Mouse (Mus musculus) adipocyte (in vitro differentiated cells): Measurements from ENCODE around the gene Tsen54.

ENCODE experiments used
- DNase-seq: peaks from one replicate; pipeline ENCODE4 v3.0.0-alpha.2; 2016; ENCODE audit warnings: low spot score

Gene Tsen54

DNA sequence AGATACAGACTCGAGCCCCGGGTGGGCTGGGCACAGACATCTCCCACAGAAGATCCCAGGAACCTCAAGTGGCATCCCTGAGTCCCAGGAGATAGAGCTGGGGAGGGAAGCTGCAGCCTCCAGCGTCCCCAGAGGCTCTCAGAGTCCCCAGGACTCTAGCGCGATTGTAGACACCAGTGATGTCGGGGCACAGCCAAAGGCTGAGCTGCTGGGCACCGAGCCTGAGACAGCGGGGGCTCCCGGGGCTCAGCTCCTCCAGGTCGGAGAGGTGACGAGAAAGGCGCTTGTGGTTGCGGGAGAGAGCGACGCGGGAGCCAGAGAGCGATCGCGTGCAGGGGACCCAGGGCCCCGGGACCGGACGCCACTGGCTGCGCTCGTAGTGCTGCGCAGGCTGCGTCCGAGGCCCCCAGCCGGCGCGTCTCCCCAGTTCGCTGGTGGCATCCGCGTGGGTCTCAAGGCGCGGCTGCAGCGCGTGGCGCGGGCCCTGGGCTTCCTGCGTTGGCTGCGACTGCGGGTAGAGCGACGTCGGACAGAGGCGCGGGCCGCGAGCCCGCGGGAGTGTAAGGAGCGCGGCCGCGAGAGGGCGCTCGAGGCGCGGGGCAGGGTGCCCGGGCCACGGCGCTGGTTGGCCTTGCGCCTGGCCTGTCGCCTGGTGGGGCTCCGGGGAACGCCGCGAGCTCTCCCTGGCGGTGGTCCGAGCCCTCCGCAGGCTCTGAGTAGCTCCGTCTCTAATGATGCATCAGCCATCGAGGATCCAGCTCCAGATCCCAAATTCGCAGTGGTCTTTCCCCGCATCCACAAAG lies 44.8 kb downstream of the Tsen54 start:
- peak; percentile 23 for DNase-seq

DNA sequence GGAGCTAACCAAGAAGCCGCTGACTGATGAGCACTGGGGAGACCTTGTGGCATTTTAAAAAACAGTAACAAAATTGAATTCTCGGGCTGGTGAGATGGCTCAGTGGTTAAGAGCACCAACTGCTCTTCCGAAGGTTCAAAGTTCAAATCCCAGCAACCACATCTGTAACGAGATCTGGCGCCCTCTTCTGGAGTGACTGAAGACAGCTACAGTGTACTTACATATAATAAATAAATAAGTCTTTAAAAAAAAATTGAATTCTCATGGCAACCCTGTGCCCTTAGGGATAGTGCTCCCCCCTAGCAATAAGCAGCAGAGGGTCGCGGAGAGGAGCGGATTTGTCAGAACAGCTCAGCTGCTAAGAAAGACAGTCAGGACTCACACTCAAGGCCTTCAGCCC lies 49.4 kb downstream of the Tsen54 start:
- no peak for DNase-seq

DNA sequence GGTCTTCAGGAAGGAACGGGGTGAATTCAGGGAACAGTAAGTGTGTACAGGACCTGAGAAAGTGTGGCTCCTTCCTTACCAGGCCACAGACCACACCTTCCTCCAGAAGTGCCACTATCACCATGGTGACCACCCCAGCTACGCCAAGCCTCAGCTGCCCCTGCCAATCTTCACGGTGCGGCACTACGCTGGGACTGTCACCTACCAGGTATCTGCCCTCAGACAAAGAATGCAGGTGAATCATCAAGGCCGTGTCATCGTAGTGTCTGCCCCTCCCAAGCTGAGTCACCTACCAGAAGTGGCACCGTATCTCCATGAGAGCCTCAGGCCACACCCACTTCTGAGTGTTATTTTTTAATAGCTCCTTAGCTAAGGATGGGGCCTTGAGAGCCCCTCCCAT lies 54.9 kb downstream of the Tsen54 start:
- no peak for DNase-seq

DNA sequence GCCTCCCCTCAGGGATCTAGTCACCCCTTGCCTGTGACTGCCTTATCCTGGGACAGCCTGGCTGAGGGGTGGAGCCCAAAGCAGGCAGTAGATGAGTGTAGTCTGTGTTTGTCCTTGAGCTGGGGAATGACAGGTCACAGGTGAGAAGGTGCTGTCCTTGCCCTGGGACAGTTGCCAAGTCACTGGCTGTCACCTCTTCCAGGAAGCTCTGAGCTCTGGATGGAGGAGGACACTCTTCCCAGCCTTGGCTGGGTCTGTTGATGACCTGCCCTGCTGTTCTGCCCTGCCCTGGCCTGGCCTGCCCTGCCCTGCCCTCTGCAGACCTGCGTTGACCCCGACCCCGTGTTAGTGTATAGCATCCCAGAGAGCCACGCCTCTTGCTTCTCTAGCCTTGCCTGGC lies 57.9 kb downstream of the Tsen54 start:
- DNase-seq, result no peak
